Mouse (Mus musculus) heart, adult 9 months (tissue): ENCODE results near the gene Cyp2f2.

Source experiments
- DNase-seq, 2 experiments: peaks; one replicate each; pipeline ENCODE4 v3.0.0; 2022; ENCODE audit warnings: low spot score in 2 of 2

Gene Cyp2f2

DNA sequence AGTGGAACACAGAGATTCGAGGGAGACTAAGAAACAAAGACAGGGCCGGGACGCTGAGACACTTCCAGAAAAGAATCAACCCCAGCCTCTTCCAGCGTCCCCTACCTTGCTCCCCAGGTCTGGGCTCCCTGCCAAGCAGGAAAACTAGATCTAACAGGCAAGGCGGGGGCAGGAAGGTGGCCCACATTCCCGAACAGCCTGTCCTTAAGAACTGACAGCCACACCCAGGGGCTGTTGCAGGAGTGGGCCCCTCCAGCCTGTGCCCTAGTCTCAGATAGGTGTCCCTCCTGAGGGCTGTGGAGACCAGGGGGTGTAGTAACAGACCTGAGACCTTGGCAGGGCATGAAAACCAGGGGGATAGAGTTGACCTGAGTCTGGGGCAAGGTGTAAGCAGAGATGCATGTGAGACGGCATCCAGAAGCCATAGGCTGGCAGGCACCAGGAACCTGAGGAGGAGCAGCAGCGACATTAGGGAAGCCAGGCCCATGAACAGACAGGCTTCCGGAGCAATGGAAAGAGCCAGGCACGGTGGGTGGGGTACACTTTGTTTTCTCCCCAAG lies 33.6 kb downstream of the Cyp2f2 start, which contains the start of gene Cyp2t4:
Cyp2t4 (plus strand) TSS at position 510 of the 560 bp plus-strand sequence.
- peak in 1 of 2 experiments; percentile 53 for DNase-seq

- no peak for DNase-seq
Measured at GRCm38 (mm10) chr7:27156005-27156404, 36.3 kb downstream of the Cyp2f2 start.

DNA sequence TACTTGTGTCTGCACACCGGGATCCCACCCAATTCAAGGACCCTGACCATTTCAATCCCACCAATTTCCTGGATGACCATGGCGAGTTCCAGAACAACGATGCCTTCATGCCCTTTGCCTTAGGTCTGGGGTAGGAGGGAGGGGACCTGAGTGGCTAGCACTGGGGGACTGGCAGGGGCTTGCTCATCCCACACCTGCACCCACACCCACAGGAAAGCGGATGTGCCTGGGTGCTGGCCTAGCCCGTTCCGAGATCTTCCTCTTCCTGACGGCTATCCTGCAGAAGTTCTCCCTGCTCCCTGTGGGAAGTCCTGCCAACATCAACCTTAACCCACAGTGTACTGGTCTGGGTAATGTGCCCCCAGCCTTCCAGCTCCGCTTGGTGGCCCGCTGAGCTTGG lies 38.5 kb downstream of the Cyp2f2 start:
- DNase-seq, result no peak

DNA sequence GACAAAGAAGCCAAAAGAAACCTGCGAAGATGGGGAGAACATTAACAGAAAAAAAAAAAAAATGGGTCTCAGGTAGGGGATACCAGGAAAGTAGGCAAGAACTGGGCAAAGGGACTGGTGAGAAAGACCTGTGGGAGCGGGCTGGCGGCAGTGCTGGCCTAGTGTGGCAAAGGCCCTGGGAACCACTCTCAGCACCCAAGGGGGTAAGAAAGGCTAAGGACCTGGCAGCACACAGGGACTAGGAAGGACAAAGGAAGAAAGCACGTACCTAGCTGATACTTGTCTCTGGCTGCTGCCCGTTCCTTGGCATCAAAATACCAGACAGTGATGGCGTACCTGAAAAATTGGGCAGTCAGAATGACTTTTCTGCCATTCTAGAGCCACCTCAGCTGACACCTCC lies 39.5 kb downstream of the Cyp2f2 start:
- no peak for DNase-seq

- DNase-seq, result peak; percentile 88 to 92
Measured at GRCm38 (mm10) chr7:27159882-27160281, 40.2 kb downstream of the Cyp2f2 start.

DNA sequence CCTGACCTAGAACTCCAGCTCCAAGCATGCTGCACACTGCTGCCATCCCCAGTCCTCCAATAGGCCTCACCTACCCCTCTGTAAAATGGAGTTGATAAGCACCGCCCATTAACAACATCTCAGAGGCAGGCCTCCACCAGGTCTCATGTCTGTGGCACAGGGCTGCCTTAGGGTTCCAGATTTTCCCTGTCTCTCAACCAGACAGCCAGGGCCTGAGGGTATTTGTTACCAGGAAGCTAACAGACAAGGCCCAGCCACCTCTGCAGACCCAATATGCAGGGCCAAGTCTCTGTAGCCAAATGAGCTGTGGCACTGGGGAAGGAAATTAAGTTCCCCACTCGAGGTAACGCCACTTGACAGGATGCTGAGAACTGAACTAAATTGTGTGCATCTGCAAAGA lies 41.2 kb downstream of the Cyp2f2 start:
- DNase-seq, result no peak

DNA sequence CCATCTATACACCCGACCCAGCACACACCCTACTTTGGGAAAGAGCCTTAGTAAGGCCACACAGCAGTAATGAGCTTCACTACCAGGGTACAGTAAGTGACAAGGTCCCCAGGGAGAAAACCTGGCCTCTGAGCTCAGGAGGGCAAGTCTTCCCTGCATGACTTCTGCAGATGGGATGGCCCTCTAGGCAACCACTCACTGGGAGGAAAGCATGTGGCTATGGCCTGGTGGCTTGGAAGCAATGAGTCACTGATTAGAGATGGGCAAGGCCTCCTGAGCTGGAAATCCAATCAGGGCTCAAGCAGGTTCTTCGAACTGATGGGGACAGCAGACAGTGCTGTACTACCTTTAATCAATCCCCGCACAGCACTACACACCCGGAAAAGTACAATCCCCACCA lies 42.0 kb downstream of the Cyp2f2 start:
- DNase-seq, result peak in 1 of 2 experiments; percentile 67

GRCm38 (mm10) chr7:27162780-27163449 lies 43.2 kb downstream of the Cyp2f2 start:
- no peak for DNase-seq

GRCm38 (mm10) chr7:27163450-27163805 lies 43.7 kb downstream of the Cyp2f2 start:
- no peak for DNase-seq

DNA sequence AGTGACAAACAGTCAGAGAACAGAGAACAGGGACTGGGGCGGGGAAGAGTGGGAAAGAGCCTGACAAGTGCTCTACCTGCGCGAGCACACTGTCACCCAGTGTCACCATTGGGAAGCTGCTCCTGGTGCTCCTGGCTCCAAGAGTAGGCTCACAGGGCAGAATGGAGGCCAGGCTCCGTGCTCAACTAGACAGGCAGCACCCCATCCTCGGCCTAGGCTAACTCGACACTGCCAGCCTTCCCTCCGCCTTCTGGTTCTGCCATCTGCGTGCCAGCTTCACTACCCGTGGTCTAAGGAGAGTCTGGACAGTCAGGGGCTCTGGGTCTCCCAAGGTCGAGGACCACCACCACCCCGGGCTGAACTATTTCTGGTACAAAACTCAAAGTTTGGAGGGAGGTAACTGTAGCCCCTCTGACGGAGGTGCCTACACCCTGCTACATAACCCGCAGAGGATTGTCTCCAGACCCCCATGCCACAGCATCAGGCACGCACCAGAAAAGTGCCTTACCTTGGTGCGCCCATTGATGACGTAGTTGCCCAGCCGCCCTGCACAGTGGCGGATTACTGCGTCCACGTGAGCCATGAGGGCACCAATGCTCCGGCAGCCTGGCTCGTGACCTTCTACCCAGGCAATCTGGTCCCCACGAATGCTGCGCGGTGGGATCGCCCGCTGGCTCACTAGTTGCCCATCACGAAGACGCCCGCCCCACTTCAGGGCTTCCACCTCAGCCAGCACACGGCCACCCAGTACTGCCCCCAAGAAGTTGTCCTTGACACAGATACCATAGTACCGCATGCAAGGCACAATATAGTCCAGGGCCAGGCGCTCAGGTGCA lies 44.6 kb downstream of the Cyp2f2 start:
- DNase-seq, result no peak

DNA sequence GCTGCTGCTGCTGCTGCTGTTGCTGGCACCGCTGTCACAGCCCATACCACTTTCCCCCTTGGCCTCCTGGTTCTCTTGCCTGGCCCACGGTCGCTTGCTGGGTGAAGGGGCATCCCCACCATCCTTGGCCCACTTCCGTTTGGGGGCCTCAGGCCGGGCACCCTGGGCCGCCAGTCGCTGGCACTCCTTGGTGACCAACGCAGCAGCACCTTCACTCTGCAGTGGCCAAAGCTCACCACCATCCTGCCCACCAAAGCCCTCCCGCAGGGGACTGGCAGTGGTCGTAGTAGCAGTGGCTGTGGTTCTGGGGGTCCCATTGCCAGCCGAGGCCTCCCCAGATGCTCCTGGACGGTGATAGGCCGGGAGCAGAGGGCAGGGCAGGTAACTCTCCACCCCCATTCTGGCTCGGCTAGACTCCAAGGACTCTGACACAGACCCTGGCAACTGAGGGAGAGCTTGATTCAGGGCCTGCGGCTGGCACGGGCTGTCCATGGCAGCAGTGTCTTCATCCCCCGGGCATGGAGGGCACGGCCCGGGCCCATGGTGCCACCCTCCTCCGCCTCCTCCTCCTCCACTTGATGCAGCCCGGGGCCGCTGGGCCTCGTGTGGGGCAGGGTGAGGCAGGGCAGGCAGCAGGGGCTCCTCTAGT lies 45.4 kb downstream of the Cyp2f2 start:
- DNase-seq, result peak in 1 of 2 experiments; percentile 33

- no peak for DNase-seq
Measured at GRCm38 (mm10) chr7:27165696-27166095, 46.0 kb downstream of the Cyp2f2 start.

- DNase-seq, result peak; percentile 90 to 92
Measured at GRCm38 (mm10) chr7:27166229-27166613, 46.5 kb downstream of the Cyp2f2 start.

- peak; percentile 96 to 97 for DNase-seq
Measured at GRCm38 (mm10) chr7:27166614-27167474, 47.1 kb downstream of the Cyp2f2 start, which contains the start of gene Egln2. TSS of gene Egln2 (minus strand) at chr7:27166802.

DNA sequence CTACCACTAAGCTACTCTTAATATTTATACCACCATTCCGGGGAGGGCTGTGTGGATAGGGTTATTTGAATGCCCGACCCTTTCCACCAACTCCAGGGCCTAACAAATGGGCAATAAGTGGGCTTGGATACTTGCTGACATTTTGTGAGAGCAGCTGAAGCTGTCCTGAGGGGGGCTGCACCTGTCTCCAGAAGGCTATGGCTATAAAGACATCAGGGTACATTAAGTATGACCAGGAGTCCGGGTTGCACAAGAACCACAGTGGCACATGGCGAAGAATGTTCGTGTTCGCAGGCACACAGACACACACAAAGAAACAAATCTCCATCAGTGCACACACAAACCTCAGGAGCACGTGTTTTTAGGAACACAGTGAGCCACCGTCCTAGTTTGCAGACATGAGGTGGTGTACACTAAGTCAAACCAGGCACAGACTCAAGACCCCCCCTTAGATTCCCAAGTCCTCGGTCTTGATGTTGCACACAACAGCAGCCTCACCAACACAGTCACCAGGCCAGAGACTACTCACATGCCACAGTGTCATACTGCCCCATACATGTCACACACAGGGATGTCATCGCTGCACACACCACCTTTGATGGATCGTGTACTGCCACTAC lies 47.9 kb downstream of the Cyp2f2 start:
- DNase-seq, result no peak

GRCm38 (mm10) chr7:27168371-27168770 lies 48.7 kb downstream of the Cyp2f2 start:
- no peak for DNase-seq

DNA sequence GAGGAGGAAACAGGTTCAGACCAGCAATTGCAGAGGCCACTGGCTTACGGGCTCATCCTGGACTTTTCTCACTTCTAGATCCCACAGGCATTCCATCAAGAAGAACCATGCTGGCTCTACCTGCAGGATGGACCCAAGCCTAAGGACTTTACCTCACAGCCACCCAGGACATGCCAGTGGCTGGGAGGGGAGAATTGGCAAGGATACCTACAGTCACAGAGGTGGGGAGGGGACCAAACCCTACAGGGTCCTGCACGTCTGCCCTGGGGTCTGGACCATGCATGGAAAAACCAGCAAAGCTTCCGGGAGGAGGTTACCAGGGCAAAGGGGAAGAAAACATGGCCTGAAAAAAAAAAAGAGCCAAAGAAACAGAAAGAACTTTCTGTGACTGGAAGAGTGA lies 51.3 kb downstream of the Cyp2f2 start:
- DNase-seq, result no peak

DNA sequence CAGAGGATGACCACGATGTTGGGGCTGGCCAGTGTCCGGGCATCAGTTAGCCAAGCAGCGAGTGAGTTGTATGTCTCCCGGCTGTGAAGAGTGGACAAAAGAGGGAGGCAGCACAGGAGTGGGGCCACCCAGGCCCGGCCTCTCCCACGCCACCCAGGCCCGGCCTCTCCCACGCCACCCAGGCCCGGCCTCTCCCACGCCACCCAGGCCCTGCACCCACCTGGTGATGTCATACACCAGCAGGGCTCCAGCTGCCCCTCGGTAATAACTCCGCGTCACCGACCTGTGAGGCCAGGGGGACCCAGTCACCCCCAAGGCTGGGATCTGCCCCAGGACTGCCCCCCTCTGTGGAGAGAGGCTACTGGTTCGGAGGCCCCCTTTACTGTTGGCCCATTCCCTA lies 54.8 kb downstream of the Cyp2f2 start:
- DNase-seq, result no peak

DNA sequence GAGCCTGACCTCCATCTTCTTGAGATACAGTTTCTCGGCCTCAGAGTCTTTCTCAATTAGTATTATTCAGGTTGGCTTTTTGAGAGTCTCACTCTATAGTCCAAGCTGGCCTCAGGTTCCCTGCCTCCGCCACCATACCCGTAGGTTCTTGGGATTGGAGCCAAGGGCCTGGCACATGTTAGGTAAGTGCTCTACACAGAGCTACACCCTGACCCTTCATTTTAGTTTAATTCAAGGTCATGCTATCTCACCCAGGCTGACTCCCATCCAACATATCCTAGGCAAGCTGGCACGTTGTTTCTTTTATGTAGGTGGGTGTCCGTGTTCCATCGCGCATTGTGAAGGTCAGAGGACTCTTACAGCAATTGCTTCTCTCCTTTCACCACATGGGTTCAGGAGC lies 55.2 kb downstream of the Cyp2f2 start:
- DNase-seq, result no peak

GRCm38 (mm10) chr7:27177942-27178323 lies 58.2 kb downstream of the Cyp2f2 start:
- no peak for DNase-seq
